Mouse (Mus musculus): ENCODE measurements around the gene Mxra7.
A peak's percentile ranks its signal among the peaks of the same experiment; 100 is the strongest.
"Not testable (repeated sequence)": the region's sequence is repeated elsewhere in the genome, so short reads cannot be mapped to it uniquely, and the experiment has no call there.

Gene Mxra7

DNA sequence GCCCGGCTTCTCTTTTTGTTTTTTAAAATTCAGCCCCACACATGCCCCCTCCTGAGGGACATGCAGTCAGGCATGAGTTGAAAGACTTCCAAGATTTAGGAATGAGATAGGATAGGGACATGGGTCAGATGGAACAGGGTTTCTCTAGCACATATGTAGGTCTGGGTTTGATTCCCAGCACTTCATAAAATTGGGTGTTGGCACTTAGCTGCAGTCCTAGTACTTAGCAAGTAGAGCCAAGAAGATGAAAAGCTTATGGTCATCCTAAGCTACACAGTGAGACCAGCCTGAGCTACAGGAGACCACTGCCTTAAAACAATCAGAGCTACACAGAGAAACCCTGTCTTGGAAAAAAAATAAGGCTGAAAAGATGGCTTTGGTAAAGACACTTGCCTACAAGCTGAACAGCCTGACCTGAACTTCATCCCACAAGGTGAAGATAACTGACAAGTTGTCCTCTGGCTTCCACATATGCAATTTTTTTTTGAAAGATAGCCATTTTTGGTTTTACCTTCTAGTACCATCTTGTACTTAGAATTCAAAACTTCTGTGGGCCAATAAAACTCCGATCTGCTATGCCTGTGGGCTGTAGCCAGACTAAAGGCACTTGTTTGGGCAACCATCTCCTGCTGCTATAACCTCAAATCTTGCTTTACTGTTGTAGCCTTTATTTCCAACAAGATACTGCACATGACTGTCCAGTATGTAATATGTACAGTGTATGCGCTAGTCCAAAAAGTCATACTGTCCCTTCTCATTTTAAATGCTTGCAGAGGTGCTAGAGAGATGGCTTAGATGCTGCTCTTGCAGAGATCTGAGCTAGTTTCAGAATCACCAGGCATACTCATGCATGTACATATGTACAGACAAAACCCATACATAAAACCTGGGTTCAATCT lies 19.6 kb upstream of the Mxra7 start:
- DNase-seq (ENCODE audit: low read depth, low spot score), result no peak

DNA sequence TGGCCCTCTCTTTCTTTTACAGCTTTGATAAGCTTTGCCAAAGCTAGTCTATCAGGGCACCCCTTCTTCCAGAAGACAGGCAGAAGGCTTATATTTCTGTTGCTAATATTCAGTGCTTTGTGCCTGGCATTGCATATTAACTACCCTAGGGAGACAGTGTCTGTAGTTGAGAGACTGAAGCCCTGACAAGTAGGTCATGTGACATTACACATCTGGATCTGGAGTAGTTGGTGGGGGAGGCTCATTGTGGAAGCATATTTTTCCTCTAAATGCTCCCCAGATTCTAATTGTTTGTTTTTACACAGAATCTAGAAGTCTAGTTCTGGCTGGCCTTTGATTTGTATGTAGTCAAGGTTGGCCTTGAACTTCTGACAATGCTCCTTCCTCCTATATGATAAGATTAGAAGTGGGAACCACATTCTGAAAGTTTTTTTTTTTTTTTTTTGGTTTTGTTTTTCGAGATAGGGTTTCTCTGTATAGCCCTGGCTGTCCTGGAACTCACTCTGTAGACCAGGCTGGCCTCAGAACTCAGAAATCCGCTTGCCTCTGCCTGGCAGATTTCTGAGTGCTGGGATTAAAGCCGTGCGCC lies 18.8 kb upstream of the Mxra7 start:
- no peak for DNase-seq (ENCODE audit: low read depth, low spot score)

DNA sequence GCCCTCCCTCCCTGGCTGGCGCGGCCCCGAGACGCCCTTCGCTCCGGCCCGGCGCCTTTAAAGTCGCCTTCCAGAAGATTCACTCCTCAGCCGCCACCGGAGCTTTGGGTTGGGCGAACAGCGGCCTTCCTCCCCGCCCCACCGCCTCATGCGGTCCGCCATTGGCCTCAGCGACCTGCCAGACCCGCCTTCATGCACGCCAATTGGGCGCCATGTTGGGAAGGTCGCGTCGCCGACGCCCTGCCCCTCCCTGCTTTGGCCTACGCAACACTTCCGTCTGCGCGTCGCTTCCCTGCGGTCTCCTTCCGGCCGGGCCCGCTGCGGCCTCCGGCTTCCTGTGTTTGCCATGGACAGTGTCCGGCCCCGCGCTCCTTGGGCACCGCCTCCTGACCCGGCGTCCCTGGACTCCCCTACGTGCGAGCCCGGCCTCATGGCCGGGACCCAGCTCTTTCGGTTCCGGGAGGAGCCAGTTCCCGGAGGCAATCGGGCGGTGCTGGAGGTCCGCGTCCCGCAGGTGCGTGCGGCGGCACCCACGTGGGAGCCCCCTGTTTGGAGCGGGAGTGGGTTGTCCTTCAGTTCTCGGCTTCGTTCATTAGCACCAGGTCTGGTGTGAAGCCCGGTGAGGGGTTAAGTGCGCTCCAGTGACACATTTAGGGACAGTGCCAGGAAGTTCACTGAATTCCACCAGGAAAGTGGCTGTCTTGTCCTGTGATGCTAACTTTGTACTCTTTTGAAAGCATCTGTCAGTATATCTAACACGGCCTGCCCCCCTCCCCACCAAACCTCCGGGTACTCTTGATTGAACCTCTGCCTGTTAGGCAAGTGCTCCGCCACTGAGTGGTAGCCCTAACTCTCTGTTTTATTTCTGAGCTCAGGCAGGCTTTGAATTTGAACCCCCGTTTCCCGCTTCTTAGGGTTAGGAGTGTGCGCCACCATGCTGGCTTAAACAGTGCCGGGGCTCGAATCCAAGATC lies 15.7 kb upstream of the Mxra7 start, which contains the start of the genes Mettl23 and Jmjd6:
Gene Mettl23, plus strand, starts transcription at position 18 of the 973 bp plus-strand sequence.
Gene Jmjd6, minus strand, starts transcription at position 189 of the 973 bp plus-strand sequence.
- peak; percentile 97 for DNase-seq (ENCODE audit: low read depth, low spot score)

DNA sequence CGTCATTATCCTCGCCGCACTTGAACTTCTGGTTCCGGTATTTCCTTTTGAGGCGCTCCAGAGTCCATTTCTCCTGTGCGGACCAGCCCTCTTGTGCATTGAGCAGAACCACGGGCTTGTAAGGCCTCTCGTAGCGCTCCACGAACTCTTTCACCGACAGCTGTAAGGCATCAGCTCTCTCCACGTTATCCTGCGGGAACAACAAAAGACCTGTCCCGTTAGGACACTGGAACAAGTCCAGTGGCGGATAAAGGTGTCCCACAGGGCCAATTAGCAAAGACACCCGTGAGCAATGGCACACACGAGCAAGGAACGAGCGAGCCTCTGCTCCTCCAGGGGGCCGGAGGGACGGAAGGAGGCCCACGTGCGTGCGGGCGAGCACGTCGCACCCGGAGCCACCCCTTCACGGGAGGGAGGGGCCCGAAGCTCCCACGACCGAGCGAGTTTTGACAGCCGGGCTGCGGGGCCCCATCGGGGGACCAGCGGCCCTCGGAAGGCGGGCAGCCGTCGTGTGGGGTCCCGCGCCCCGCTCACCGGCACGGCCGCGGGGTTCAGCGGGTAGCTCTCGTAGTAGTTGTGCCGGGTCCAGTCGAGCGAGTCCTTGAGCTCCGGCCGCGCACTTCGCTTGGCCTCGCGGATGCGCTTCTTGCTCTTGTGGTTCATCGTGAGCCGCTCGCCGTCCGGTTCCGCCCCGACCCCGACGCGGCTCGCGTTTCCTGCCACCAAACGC lies 14.8 kb upstream of the Mxra7 start:
- no peak for DNase-seq (ENCODE audit: low read depth, low spot score)

DNA sequence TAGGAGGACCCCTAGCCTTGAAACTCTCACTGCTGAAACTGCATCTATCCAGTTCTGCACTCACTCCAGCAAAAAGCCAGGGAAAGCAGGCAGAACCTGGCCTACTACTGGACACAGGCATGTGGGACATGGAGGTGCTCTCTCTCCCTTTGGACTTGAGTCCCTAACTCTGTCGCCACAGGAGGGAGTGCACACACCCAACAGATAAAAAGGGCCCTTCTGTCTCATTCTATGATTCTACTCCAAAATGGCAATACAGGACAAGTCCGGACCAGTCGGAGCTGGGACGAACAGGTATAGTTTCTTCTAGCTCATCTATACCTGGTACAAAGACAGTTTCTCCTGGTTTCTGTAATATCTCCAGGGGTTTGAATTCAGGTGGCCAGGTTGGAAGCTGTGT lies 12.9 kb upstream of the Mxra7 start:
- DNase-seq (ENCODE audit: low read depth, low spot score), result peak; percentile 51

DNA sequence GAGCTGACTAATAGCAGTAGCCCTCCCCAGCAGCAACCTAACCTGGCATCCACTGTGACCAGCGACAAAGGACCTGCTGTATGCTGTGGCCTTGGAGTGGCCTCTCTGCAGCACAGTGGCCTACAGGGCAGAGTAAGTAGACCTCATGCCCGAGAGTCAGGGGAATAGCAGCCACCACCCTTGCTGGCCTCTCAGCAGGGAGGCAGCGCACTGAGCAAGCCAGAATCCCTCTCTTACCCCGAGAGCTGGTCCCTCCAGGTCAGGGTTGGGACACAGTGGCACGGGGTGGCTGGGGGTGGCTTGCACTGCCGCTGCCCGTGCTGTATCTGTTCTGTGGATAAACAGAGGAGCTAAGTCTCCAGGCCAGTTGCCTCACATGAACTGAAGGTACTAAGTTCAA lies 11.8 kb upstream of the Mxra7 start:
- no peak for DNase-seq (ENCODE audit: low read depth, low spot score)

DNA sequence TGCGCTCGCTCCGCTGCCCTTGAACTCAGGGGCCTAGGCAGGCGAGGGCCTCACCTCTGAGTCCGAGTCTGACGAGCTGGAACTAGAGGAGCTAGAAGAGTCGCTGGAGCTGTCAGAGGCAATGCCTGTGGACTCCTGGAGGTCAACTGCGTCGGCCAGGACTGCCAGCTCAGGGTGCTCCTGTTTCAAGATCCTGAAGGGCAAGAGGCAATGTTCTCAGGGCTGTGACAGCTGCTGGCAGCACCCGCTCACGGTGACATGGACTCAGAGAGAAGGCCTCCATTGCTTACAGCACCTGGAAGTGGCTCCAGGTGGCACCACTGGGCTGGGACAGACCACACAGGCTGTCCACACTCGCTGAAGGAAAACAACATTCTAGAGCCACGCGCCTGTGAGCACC lies 11.1 kb upstream of the Mxra7 start:
- no peak for DNase-seq (ENCODE audit: low read depth, low spot score)

DNA sequence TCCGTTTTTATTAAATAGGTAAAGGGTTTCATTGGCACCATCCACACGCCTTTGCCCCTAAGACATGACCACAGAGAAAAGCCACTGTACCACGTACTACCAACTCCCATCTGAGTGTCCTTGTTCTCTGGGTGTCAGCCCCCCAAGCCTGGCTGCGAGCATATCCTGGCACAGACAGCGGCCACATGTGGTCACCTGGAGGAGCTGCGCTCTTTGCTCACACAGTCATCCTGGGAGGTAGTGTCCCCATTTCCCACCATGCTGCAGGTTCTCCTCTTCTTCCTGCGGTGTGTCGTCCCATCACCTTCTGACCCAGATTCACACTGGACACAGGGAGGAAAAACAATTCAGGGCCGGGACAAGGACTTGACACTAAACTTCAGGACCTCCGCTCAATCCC lies 9.6 kb upstream of the Mxra7 start:
- peak; percentile 46 for DNase-seq (ENCODE audit: low read depth, low spot score)

DNA sequence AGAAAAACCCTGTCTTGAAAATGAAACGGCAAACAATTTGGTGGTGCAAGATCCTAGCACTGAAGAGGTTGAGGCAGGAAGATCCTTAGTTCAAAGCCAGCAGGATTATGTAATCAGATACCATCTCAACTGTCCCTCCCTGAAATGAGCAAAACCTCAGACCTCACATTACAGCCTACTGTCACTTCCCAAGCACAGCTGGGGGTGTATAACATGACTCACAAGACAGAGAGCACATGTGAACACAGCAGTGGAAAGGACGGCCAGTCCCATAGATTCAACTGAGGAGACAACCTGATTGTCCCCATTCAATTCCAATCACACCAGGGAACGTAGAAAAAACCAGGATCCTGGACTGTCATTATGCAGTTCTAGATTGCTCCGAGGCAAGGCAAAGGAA lies 8.4 kb upstream of the Mxra7 start:
- DNase-seq (ENCODE audit: low read depth, low spot score), result no peak

DNA sequence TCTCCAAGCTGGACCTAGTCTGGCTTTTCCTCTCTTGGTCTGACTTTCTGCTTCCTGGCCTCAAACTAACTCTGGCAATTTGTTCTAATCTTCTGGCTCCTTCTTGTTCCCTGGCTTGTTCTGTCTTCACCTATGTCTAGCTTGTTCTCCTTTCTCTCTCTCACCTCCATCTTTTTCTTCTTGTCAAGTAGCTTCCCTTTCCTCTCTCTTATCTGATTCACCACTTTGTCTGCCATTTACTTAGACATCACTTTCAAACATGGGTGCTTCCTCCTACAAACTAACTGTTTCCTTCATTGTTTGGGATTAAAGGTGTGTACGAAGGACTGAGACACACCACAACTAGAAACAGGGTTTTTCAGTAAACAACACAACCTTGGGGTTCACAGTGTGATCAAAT lies 7.1 kb upstream of the Mxra7 start:
- DNase-seq (ENCODE audit: low read depth, low spot score), result no peak

DNA sequence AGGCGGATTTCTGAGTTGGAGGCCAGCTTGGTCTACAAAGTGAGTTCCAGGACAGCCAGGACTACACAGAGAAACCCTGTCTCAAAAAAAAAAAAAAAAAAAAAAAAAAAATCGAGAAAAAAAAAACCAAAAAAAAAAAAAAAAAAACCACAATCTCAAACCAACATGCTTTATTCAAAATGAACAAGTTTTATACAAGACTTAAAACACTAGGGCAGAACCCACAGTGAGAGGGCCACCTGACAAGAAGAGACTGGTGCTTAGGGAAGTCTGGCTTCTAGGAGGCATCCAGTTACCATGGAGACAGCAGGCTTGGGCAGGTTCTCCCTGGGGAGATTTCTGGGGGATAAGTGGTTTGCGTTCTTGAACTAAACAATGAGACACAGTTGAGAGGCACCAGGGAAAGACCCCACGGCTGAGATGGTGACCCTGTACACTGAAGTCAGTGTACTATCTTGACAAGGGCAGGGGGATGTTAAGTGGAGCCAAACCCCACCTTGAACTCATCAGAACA lies 4.4 kb upstream of the Mxra7 start:
- DNase-seq (ENCODE audit: low read depth, low spot score), result no peak

DNA sequence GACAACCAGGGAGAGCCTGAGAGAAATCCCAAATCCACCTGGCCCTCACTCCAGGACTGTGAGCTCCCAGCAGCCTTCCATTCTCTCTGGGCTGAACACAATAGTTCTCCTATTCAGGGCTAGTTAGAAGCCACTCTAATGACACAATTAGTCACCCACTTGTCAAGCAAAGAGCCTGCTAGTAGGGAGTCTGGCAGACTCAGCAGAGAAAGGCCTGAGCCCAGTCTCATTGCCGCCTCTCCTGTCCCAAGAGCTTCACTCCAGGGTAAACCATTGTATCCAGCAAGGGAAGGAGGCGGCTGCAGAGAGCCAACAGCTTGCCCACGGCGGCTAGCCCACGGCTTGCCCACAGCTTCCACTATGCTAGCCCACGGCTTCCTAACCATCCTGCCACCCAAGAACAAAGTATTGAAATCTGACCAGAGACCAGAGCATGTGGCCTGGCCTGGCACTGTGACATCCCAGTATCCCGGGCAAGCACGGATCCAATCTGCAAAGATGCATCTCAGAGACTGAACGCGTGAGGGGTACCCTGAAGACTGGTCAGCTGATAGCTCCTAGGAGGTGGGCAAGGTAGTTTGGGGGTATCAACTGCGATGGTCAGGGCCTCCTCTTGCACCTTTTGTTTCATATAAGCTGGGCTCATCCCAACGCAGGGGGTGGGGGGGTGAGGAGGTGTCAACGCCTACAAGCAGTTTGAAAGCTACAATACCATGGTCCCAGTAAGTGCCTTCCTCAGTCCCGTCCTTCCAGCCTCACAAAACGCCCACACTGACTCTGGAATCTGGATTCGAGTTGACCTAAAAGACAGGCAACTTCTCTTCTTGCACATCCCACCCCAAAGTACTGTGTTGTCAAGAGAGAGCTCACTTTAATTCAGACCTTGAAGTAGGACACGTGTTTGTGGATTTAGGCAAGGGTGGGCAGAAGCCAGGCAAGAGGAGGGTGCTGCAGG lies 1.0 kb downstream of the Mxra7 start:
- no peak for DNase-seq (ENCODE audit: low read depth, low spot score)

DNA sequence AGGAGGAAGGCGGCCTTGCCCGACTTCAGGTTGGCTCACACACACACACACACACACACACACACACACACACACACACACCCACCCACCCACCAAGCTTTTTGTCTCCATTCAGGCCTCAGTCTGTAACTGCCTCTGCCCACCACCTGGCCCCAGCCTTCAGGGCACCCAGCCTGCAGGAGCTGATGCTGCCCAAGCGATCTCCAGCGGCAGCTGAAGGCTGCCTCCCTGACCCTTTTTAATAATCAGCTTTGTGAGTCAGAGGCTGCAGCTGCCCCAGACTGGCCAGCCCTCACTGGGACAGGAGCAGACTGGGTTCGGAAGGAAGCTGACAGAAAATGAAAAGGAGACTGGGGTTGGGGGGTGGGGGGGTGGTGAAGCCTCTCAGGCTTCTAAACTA lies 2.6 kb downstream of the Mxra7 start:
- DNase-seq (ENCODE audit: low read depth, low spot score), result no peak

DNA sequence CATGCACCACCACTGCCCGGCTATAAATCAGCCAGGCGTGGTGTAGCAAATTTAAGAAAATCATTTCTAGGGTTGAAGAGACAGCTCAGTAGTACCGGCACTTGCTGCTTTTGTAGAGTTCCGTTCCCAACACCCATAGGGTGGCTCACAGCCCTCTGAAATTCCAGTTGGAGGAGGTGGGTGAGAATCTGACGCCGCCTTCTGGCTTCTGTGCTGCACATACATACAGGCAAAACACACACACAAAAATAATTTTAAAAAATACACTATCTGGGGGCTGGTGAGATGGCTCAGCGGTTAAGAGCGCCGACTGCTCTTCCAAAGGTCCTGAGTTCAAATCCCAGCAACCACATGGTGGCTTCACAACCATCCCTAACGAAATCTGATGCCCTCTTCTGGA lies 4.0 kb downstream of the Mxra7 start:
- not testable (repeated sequence) for DNase-seq (ENCODE audit: low read depth, low spot score)

DNA sequence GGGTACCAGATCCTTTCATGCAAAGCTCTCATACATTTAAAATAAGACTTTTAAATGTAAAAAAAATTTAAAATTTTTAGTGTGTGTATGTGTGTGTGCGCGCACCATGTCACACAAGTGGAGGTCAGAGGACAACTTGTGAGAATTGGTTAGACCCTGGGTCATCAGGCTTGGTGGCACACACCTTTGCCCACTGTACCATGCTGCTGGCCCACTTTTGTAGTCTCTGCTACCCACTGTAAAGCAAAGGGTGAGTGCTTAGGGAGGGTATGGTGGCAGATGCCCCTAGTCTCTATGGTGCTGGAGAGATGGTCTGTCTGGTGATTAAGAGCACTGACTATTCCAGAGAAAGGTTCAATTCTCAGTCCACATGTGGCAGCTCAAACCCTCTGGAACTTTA lies 4.6 kb downstream of the Mxra7 start:
- DNase-seq (ENCODE audit: low read depth, low spot score), result no peak

DNA sequence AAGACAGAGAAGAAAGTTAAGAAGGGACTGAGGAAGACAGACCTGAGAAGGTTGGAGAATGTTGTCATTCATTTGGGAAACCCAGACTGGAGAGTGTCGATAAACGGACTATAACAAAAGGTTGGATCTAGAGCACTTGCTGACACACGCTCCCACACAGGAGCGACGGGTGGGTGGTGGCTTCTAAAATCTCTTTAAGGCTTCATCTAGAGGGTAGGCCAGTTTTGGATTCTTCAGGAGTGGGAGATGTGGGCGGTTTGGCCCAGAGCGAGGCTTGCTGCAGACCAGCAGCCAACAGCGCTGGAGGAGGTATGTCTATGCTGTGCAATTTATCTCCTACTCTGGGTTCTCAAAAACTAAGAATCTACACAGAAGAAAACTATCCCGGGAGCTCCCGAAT lies 5.2 kb downstream of the Mxra7 start:
- DNase-seq (ENCODE audit: low read depth, low spot score), result no peak

DNA sequence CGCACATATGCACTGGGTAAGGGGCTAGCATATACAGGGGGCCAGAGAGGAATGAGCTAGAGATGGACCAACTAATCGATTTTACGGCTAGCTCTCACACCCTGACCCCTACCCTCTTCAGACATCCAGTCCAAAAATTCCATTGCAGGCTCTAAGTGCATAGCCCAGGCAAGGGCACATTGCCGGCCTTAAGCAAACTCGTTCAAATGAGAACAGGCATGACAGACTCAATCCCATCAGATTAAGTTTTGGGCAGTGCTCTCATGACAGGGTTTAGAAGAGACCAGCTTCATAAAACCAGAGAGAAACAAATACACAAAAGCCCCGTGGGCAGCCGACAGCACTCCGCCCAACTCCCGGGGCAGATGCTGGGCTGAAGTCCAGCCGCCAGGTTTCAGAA lies 5.6 kb downstream of the Mxra7 start:
- no peak for DNase-seq (ENCODE audit: low read depth, low spot score)

DNA sequence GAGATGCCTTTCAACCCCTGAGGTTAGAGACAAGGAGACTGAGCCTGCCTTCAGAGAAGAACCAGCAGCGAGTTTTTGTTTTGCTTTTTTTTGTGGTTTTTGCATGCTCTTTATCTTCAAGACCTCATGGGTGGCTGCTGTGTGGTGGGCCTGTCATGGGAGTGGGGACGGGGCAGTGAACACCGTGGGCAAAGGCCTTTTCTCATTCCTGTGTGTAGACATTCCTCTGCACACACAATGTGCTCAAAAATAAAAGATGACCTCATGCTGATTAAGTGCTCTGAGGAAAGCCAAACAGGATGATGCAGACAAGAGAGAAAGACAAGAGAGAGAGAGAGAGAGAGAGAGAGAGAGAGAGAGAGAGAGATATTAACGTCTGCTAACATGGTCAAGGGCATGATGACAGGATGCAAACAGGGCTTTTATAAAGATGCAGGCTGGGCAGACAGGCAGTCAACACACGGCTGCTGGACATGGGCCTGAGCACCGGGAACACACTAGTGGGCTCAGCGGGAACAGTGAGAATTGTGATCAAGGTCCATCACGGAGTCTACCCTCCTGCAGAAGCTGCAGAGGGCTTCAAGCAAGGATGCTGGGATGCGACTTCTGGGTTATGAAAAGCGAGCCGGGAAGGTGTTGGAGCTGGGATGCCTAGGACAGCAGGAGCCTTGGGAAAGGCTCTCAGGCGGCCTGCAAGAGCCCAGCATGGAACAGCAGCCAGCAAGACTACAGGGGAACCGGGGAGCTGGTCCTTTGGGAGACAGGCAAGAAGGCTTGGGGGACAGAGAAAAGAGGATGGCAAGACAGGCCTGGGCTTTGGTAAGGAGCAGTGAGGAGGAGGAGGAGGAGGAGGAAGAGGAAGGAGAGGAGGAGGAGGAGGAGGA lies 6.5 kb downstream of the Mxra7 start:
- no peak for DNase-seq (ENCODE audit: low read depth, low spot score)
